Mouse (Mus musculus) ES-E14 (cell line): ENCODE results near the gene Iqgap1. TPM values are rescaled to one million over a fixed set of nuclear protein-coding genes. Genes with fewer than 3 reads are reported as not detected.

Source experiments
- DNase-seq: peaks from one replicate; pipeline ENCODE4 v3.0.0-alpha.2; 2013; ENCODE audit warnings: low read depth, low spot score
- H3K27ac ChIP-seq: 2 replicates; pipeline ENCODE4 v1.5.1; 2012; ENCODE audit warnings: low read depth, mild to moderate bottlenecking, low read length, moderate library complexity, mixed read lengths; ENCODE audit not compliant: poor library complexity, insufficient read depth, severe bottlenecking
- H3K36me3 ChIP-seq: 2 replicates; pipeline ENCODE4 v1.6.1; 2012; ENCODE audit warnings: mild to moderate bottlenecking, low read length, moderate library complexity, mixed read lengths; ENCODE audit not compliant: control insufficient read depth, poor library complexity, insufficient read depth, severe bottlenecking
- H3K4me1 ChIP-seq, 2 experiments: fragments of 150-350 bp in 1 of 2; sonication (generic) in 1 of 2; 2 replicates each; pipeline ENCODE4 v1.6.1; 2012; ENCODE audit warnings: low read length in 2 of 2, mild to moderate bottlenecking in 1 of 2, mixed read lengths in 1 of 2; ENCODE audit not compliant: control insufficient read depth in 2 of 2, insufficient read depth in 2 of 2, poor library complexity in 1 of 2
- H3K4me3 ChIP-seq, 2 experiments: fragments of 150-350 bp in 1 of 2; sonication (generic) in 1 of 2; 2 replicates each; pipeline ENCODE4 v1.5.1; 2012; ENCODE audit warnings: low read length in 2 of 2, low read depth in 1 of 2, mild to moderate bottlenecking in 1 of 2, mixed read lengths in 1 of 2; ENCODE audit not compliant: insufficient read depth in 1 of 2, poor library complexity in 1 of 2, severe bottlenecking in 1 of 2
- H3K9ac ChIP-seq: 2 replicates; pipeline ENCODE4 v1.6.1; 2012; ENCODE audit warnings: low read depth, mild to moderate bottlenecking, low read length, mixed read lengths; ENCODE audit not compliant: poor library complexity, insufficient read depth, severe bottlenecking
- H3K9me3 ChIP-seq: fragments of 150-350 bp; sonication (generic); 2 replicates; pipeline ENCODE4 v1.6.1; 2012; ENCODE audit warnings: low read depth, mild to moderate bottlenecking, low read length; ENCODE audit not compliant: control insufficient read depth, insufficient read depth
- CHD2 ChIP-seq: IDR thresholded peaks from 2 replicates; pipeline ENCODE4 v1.6.1; 2014; ENCODE audit warnings: mild to moderate bottlenecking, low read depth, low read length, inconsistent platforms
- HCFC1 ChIP-seq: IDR thresholded peaks from 2 replicates; pipeline ENCODE4 v1.6.1; 2012; ENCODE audit warnings: low read length, inconsistent platforms, borderline replicate concordance; ENCODE audit not compliant: insufficient read depth
- MAFK ChIP-seq: IDR thresholded peaks from 2 replicates; pipeline ENCODE4 v1.6.1; 2014; ENCODE audit warnings: mild to moderate bottlenecking, low read depth, low read length, inconsistent platforms; ENCODE audit not compliant: insufficient read depth
- ZC3H11A ChIP-seq: IDR thresholded peaks from 2 replicates; pipeline ENCODE4 v1.6.1; 2012; ENCODE audit warnings: low read depth, mild to moderate bottlenecking, inconsistent platforms, low read length, borderline replicate concordance
- ZNF384 ChIP-seq: IDR thresholded peaks from 2 replicates; pipeline ENCODE4 v1.6.1; 2012; ENCODE audit warnings: low read depth, low read length, inconsistent platforms
- in situ Hi-C, 2 experiments: fragments of 600-800 bp; cut with MboI; formaldehyde crosslinking; loops; one replicate each; pipeline ENCODE4 v1.15.1; 2025; ENCODE audit warnings: low sequenced_read_pairs in 2 of 2, inconsistent platforms in 1 of 2; ENCODE audit not compliant: unreplicated experiment in 2 of 2
- total RNA-seq: library from RNA; depleted of rRNA; stranded (reverse); fragments of 300-350 nt; gene quantifications from 2 replicates; pipeline ENCODE4 v1.2.3, GENCODE M21; 2012

The Iqgap1 gene
- total RNA-seq, 1 experiment: 135 TPM

DNA sequence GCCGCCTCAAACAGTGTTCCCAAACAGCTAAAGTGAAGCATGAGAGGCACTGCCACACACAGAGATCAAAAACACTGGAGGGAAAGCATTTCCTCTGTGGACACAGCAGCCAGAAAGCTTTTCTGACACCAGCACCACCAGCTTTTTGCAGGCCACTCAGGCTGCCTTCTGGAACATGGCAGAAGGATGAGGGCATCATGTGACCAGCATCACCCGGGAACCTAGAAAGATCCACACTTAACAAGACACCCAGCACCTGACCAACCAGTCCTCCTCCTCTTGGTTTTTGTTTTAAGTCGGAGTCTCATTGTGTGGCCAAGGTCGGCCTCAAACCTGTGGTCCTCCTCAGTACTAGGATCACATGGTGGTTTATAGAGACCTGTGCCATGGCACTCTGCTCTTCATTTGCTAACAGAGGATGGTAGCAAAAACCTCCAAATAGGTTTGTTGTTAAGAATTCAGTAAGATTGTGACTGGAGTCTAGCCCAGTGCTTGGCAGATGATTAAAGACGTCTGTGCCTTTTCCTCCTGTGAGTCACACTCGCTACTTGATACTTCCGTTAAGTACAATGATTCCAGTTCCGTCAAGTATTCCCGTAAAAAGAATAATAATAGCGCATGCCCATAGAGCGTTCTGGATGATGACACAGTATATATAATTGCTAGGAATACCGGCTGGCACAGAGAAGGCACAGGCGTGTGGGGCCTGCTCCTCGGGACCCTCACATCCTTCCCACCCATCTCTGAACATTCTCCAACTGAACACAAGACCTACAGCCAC lies 51.8 kb downstream of the Iqgap1 start:
- in situ Hi-C loops: no loop called here
- no peak for DNase-seq
- Histone ChIP-seq H3K9ac (no peak overlapping the region), H3K4me3 (no peak overlapping the region), H3K36me3 (no peaks in the 10 kb centered on the region; the same call in 1 of the 2 replicates), H3K4me1 (peaks cover 0 to 24% of the 10 kb centered on the region in 2 experiments; a peak in 1 of 4 replicates), H3K27ac (no peak overlapping the region), H3K9me3 (no peaks in the 10 kb centered on the region)
- TF ChIP-seq ZNF384 (no peak), ZC3H11A (no peak), MAFK (no peak), HCFC1 (no peak), CHD2 (no peak)

DNA sequence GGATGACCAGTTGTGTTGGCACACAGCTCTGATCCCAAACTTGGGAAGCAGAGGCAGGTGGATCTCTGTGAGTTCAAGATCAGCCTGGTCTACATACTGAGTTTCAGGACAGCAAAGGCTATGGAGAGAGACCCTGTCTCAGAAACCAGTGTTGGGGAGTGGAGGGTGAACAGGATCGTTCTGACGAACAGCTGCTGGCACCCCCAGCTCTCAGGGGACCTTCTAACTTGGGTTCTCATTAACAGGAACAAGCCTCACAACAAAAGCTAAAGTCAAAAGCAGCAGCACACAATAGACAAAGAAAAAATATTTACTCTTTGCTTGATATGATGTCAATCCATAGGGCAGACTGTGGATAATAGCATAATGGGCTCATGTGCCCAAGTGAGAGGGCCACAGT lies 55.3 kb downstream of the Iqgap1 start:
- Histone ChIP-seq H3K27ac (no peak overlapping the region), H3K4me3 (no peak overlapping the region), H3K36me3 (peaks cover 6% of the 10 kb centered on the region; the same call in 1 of the 2 replicates), H3K4me1 (peaks cover 0 to 10% of the 10 kb centered on the region in 2 experiments; a peak in 1 of 4 replicates), H3K9me3 (no peaks in the 10 kb centered on the region), H3K9ac (no peak overlapping the region)
- DNase-seq: no peak
- TF ChIP-seq CHD2 (no peak), MAFK (no peak), HCFC1 (no peak), ZNF384 (no peak), ZC3H11A (no peak)
- in situ Hi-C loops: no loop called here

DNA sequence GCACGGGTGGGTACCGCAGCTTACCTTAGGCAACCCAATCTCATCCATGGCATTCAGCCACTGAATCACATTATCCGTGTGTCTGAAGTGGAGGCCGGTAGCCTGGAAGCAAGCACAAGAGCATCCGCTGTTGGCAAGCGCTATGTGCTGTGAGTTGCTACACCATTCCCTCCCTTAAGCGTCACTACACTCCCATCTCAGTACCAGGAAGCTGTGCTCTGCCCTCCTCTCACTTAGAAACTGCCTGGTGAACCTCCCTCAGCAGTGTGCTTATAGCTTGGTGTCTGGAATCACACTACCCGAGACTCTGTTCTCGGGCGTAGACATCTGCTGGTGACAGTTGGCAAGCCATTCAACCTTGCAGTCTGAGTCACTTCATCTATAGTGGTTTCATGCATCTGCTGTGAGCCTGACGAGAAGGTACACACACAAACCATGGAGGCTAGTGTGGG lies 58.9 kb downstream of the Iqgap1 start:
- H3K27ac ChIP-seq: no peak overlapping the region
- TF ChIP-seq CHD2: no peak
- no peak for TF ChIP-seq HCFC1
- no peak for TF ChIP-seq MAFK
- TF ChIP-seq ZNF384: no peak
- no peak for TF ChIP-seq ZC3H11A
- in situ Hi-C loops: no loop called here
- no peak overlapping the region for H3K4me3 ChIP-seq
- H3K9ac ChIP-seq: no peak overlapping the region
- DNase-seq: no peak
- no peaks in the 10 kb centered on the region for H3K9me3 ChIP-seq
- H3K36me3 ChIP-seq: peaks cover 11% of the 10 kb centered on the region; the same call in 1 of the 2 replicates
- H3K4me1 ChIP-seq: peaks cover 0 to 3% of the 10 kb centered on the region in 2 experiments; a peak in 1 of 4 replicates

DNA sequence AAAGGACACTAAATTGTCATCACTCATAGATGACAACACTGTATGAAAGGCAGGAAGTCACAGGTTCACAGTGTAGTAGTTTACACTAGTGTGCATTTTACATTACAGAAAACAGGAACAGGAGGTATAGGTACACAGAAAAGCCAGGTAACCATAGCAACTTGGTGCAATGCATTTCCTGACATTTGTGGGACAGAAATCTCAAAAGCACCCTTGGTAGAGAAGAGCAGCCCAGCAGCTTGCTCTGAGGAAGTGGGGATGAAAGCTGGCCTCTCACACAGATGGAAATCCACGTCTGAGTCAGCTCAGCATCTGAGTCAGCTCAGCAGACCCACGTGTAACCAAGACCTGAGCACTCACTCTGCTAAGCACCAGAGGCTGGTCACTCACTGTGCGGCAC lies 59.7 kb downstream of the Iqgap1 start:
- TF ChIP-seq ZNF384 (no peak), MAFK (no peak), ZC3H11A (no peak), CHD2 (no peak), HCFC1 (no peak)
- Histone ChIP-seq H3K4me1 (peaks cover 0 to 3% of the 10 kb centered on the region in 2 experiments; a peak in 1 of 4 replicates), H3K9ac (no peak overlapping the region), H3K27ac (no peak overlapping the region), H3K4me3 (no peak overlapping the region), H3K9me3 (no peaks in the 10 kb centered on the region), H3K36me3 (peaks cover 11% of the 10 kb centered on the region; the same call in 1 of the 2 replicates)
- DNase-seq: no peak
- in situ Hi-C loops: no loop called here
